Mouse (Mus musculus): ENCODE data around the gene AI597479.

DNA sequence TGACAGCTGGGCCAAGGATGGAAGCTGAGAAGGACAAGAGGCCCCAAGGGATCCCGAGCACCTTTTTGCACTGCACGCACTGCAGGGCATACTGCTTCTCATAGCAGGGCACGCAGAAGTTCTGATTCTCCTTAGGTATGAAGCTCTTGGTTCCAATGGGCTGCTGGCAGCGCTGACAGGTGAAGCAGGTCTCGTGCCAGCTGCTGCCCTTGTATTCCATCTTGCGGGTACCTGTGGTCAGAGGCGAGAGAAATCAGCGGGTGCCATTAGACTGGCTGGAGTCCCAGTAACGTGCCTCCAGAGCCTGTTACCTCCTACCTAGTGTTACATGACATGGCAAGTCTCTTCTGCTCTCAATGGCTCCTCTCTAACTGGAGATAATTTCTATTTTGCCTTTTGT lies 33.1 kb downstream of the AI597479 start:
- no peak for TF ChIP-seq CTCF (IDR thresholded peaks at IDR 0.05; ENCODE audit: extremely low read depth, insufficient read depth, insufficient read length, insufficient replicate concordance)
- TF ChIP-seq POLR2A (IDR thresholded peaks at IDR 0.05; ENCODE audit: low read depth, low read length) = no peak
